Mouse (Mus musculus): ENCODE data around the gene Podn. TPM values are rescaled to one million over a fixed set of nuclear protein-coding genes. Genes with fewer than 3 reads are reported as not detected.

The Podn gene
- total RNA-seq, 2 experiments from 2014 or later, result 14.4 to 14.8 TPM

DNA sequence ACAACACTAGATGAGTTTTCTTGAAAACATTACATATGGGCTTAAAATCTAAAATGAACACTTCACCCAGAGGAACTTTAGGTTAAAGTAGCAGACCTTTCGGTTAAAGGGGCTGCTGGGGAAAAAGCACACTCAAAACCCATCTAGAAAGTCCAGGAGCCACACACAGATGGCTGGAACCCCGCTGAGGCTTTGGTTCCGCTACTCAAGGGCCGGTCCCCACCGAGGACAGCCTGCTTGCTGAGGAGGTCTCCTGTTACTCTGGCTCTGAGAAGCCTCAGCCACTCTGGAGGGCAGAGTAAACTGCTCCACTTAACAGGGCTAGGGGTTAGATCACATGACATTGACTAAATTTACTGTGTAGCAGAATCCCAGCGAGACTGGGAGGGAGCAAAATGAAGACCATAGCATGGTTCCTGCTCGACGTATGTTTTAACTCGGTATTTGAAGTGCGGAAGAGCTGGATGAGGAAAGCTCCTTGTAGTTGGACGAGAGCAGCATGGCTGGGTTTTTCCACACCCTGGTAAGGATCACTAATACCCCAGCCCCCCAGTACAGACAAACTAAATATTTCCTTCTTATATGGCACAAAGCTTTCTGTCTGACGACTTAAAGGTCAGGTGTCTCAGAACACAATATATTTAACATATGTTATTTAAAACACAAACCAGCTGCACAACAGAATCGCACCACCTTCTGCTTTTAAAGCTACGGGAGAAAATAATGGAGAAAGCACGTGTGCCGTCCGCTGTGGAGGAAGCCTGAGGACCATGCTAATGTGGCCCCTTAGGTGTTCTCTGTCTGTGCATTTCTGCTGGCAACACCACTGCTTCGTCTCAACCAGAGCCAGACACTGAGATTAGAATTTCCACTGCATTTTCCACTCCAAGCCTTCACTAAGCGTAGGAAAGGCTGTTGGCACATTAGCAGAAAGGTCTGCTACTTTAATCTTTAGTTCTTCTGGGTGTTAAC is 50.8 kb downstream of the Podn start:
- no peak for DNase-seq (ENCODE audit: low spot score in 2 of 2)

DNA sequence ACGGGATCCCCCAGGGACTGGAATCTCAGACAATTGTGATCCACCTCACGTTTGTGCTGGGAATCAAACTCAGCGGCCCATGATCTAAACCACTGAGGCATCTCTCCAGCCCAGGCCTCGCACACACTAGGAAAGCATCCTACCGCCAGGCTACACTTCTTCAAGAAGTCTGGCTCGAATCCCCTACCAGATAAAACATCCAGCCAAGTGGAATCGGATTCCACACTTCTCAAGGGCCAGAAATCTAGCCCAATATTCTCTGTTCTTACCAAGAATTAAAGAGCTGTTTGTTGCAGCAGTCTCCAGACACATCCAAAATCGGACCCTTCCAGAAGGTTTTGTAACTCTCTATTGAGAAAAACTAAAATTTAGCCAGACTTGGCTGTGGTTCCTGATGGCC is 59.2 kb downstream of the Podn start:
- no peak for DNase-seq (ENCODE audit: low spot score in 2 of 2)

DNA sequence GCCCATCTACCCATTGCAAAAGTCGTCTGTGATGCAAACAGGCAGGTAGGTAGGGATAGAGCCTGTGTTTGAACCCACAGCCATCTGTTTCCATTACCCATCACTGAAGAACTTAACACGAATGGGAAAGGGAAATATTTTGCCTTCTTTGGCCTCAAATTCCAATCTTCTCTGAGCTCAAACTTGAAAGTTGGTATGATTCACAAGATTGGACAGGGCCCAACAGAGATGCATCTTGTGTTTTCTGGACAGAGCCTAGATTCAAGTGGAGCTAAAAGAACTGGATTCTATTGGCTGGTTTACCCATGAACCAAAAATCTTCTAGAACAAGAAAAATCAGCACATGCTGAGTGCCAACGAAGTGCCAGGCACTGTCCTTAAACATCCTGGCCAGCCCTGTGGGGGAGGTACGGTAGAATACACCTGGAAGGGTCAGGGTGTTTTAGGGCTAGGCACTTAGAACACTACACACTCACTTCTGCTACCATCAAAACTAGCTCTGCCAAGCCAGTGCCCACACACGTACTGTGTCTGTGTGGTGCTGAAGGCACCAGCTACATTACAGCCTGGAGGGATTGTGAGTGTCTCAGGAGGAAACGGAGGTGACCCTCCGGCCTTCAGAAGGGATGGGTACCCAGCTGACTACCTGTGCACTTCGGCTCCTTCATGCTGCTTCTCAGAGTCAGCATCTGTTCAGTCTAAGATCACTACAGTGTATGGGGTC is 63.0 kb downstream of the Podn start:
- DNase-seq (ENCODE audit: low spot score in 2 of 2), result no peak

DNA sequence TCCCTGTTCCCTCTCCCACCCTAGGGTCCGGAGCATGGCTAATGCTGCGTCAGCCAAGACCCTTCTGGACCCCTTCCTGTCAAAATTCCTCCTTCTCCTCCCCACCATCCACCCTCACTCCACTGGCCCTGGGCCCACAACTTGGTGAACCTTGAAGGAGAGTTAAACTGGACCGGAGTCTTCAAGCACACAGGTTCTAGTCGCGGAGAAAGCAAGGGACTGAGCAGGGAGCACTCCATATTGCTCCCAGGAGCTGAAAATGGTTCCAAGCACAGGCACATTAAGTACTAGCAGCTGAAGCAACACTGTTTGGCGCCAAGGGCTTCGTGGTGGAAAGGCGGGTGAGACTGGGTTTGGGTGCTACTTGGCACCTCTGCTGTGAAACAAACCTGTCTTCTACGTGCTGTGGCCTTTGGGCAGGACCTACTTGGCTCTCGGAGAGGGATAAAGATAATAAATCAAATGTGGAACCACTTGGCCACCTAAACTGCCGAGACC is 63.8 kb downstream of the Podn start:
- DNase-seq (ENCODE audit: low spot score in 2 of 2), result no peak

DNA sequence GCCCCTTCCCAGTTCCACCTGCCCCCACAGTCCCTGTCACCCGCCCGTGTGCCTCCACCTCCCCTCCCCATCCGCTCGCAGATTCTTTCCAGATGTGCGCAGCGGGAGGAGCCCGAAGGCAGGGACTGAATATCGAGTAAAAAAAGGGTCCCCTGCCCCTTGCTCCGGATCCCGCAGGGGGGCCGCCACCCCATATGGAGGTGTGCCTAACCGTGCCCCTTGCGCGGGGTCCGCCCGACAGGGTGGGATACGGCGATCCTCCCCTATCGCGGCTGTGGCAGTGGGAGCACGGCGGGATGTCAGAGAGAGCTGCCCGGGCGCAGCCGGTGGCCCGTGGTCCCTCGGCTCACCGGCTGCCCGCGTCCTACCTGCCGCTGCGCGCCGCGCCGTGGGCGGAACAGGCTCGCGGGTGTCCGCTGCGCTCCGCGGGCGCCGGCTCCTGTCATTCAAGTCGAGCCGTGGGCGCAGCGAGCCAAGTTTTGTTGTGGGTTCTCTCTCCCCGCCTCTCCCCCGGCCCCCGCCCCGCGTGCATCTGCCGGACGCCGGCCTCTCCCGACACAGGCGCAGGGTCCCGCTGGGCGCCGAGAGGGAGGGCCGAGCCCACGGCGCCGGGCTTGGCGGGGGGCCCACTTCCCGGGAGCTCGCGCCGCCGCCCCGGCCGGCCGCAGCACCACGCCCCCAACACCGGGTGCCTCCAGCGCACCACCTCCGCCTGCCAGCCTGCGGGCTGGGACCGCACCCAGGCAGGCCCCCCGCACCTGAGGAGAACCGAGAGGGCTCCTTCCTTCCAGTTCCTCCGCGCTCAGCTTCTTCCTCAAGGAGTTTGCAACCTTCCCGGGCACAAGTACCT is 64.5 kb downstream of the Podn start:
- DNase-seq (ENCODE audit: low spot score in 2 of 2), result peak in 1 of 2 experiments; percentile 59

DNA sequence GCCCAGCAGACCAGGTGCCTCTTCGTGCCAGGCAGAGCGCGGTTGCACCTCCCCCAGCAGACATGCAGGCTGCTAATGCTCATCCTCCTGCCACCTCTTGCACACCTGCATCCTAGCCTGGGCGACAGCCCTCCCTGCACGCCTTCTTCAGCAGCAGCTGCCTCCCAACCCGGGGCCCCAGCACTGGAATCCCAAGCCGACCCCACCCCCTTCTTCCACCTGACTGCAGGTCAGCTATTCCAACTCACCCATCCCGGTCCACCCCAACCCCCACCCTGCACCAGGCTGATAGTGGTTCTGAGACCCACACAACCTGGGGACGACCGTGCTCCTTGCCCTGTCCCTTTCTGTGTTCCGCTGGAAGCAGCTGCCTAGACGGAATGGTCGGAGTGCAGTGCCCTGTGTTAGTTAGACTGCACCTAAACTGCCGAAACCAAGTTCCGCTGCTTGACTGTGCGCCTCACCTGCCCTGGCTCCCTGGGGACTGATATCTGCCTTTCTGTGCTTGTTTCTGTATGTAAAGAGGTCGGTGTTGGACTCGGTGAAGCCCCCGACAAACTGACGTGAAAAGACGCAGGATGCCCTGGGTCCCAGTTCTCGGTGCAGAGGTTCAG is 65.2 kb downstream of the Podn start:
- no peak for DNase-seq (ENCODE audit: low spot score in 2 of 2)

DNA sequence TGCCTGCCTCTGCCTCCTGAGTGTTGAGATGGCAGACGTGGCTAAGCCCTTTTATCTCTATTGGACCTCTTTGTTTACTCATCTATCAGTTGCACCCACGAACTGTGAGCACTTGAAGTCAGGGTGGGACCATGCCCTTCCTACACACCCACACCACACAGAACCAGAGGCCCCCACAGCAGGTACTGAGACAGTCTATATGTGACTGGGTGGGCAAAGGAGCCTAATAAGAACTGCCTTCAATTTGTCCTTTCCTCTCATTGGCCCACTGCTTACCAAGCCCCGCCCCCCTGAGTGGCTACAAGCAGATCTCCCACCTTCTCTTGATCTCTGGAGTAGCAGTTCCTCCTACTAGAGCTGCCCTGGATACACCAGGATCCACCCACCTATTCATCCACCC is 70.1 kb downstream of the Podn start:
- no peak for DNase-seq (ENCODE audit: low spot score in 2 of 2)

DNA sequence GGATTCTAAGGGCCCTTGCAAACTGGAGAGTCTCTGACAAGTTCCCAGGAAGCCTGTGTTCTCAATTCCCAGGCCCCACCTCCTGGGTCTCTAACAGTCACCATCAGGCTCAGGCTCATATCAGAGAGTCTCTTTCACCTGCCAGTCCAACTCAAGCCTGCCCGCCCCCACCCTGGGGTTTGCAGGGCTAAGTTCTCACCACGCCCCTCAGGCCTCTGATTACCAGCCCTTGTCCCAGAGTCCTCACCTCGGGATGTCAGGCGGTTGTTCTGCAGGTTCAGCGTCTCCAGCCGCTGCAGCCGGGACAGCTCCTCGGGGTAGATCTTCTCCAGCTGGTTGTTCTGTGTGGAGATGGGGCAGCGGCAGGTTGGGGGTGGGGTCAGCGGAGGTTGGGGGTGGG is 71.0 kb downstream of the Podn start:
- no peak for DNase-seq (ENCODE audit: low spot score in 2 of 2)

DNA sequence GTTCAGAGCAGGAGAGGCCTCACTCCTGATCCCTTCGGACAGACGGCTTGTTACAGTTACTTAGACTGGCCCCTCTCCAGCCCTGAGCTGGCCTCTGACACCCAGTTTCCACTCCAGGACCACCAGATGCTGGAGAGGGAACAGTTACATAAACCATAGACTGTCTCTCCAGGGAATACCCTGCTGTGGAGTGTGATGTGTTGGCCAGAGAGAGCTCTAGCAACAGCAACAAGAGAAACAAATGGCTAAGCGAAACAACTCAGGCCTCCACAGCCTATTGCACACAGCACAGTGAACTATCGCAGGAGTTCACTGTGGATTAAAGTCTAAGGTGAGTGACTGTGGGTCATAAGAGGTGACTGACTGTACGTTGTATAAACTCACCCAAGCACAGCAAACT is 71.6 kb downstream of the Podn start:
- DNase-seq (ENCODE audit: low spot score in 2 of 2), result no peak

DNA sequence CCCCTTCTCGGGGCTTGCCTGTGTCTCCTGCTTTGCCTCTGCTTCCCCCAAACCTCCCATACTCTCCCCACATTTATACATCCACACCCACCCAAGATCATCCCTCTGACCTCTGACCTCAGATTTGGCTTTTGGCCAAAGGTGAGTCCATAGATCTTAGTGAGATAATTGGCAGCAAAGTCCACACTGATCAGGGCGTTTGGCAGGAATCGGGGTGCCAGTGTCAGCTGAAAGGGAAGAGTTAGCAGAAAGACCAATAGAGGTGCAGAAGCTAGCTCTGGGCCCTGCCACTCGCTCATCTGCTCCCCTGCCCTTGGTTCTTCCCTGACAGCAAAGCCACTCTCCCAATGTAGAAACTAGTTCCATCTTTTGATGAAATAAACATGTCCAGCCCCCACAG is 73.1 kb downstream of the Podn start:
- DNase-seq (ENCODE audit: low spot score in 2 of 2), result no peak

DNA sequence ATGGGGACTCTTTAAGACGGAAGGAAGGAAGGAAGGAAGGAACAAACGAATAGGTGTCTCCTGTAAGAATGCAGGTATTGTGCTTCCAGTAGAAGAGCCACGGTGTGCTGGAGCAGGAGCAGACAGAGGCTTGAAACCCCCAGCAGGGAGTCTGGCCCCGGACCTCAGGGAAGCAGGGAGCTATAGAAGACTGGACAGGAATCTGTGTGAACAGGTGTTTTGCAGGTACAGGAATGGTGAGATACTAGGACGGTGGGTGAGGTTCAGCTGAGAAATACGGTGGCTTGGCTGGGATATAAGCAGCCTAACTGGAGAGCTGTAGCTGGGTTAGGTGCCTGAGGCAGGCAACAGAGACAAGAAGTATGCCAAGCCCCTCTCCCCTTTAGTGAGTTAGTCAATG is 76.1 kb downstream of the Podn start:
- DNase-seq (ENCODE audit: low spot score in 2 of 2), result no peak

DNA sequence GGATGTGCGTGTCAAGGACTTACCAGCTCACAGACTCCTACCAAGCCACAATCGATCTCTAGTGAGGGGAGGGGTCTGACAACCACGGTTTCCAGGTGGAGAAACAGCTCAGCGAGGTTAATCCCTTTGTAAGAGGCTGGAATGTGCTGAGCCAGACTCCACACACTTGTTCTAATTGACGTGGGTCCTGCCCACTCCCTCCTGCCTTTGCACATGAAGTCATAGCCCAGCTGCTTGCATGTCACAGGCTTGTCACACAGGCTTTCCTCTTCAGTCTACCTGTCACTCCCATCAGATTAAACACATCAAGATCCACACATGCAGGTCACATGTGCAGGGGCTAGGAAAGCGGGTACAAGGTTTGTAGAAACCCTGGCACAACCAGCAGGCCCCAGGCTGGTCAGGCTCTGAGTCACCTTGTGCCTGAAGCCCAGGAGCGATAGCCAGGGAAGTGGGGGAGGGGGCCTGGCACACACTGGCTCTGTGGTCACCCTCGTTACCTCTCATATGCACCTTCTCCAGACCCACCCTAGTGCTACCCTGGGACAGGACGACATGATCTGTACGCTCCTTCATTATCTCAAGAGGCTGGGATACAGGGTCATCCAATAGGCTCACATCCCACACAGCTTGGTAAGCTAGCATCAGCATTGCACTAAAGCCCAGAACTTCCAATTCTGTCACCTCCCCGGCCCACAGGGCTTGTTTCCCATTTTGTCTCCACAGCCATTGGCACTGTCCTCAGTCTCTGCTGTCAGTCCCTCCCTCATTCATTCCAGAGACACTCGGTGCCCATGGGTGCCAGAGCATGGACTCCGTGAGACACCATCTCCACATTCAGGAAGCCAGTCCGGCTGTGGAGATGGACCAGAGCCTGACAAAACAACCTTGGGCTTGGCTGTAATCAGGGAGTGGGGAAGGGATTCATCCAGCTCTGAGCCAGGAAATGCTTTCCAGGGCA is 77.0 kb downstream of the Podn start:
- DNase-seq (ENCODE audit: low spot score in 2 of 2), result no peak

DNA sequence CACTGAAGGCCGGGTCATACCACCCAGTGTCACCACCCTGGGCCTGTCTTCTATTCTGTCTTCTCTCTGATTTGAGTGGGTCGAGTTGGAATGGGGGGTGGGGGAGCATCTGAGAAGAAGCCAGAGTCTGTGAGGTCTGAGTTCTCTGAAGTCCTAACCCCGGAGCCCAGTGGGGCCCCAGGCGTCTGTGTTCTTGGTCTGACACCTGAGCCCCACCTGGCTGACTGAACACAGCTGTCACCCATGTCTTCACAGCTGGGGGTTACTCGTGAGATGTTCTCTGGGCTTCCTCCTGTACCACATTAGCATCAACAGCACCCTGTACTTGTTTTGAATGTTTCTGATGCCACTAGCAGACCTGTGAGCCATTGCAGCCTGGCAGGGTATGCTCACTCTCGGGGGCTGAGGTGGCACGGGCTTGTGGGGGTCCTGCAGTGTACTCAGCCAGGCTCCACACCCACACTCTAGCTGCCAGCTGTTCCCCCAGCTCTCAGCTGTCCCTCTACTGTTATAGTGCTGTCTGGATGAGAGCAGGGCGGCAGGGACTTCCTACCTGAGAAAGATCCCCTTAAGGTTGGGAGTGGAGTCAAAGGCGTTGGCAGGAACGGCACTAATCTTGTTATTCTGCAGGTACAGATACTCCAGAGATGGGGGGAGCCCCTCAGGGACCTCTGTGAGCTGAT is 77.9 kb downstream of the Podn start:
- DNase-seq (ENCODE audit: low spot score in 2 of 2), result no peak

DNA sequence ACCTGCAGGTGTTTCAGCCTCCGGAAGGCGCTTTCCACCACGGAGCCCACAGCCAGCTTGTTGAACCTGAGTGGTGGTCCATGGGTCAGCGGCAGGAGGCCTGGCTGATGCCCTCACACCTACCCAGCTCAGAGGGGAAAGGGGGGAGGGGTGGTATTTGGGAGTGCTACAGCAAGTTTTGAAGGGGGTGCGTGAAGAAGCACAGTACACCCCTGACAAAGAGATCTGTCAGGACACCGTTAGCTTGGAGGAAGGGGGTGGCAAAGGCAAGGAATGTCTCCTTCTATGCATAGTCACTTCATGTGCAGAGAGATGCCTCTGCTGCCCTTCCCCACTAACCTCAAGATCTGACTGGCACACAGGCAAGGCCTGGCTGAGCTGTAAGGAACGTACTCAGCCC is 78.4 kb downstream of the Podn start:
- DNase-seq (ENCODE audit: low spot score in 2 of 2), result no peak

DNA sequence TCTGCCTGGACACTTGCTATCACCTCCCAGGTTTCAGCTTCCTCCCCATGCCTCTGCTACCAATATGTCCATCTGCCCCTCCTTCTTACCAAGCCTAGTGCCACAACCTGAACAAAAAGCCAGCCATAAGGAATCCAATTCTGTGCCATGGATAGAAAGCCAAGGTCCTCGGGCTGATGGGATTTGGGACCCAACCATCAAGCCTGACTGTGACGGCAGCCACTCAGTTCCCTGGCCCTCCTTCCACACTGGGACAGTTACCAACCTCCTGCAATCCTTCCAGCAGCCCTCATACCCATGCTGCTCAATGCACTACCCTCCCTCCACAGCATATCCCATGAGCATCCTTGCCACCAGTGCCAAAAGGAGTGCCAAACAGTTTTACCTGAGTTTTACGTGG is 79.9 kb downstream of the Podn start:
- DNase-seq (ENCODE audit: low spot score in 2 of 2), result no peak

DNA sequence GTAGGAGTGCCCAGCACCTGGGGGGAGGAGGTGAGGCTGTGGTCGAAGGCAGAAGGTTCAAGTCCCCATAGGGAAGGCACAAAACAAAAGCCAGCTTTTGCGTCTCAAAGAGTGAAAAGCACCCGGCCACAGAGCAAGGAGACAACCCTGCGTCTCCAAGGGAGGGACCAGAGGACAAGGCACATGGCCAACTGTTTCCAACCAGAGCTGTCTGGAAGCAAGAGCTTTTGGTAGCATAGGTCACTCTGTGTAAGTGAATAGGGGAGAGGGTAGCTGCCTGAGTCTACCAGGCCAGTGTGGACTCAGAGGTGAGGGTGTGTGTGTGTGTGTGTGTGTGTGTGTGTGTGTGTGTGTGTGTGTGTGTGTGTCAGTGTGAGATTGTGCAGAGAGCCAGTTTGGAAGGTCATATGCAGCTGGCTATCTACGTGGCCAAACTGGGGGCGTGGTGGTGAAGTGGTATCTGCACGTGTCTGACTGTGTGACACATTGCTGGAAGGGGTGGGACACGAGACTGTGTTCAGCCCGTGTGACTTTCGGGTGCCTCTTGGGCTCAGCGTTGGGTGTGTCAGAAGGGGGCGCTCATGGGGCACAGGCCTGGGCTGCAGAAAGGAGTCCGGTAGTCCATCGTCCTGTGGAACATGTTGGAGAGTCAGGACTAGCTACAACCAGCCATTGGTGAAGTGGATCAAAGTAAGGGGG is 81.0 kb downstream of the Podn start:
- DNase-seq (ENCODE audit: low spot score in 2 of 2), result no peak

DNA sequence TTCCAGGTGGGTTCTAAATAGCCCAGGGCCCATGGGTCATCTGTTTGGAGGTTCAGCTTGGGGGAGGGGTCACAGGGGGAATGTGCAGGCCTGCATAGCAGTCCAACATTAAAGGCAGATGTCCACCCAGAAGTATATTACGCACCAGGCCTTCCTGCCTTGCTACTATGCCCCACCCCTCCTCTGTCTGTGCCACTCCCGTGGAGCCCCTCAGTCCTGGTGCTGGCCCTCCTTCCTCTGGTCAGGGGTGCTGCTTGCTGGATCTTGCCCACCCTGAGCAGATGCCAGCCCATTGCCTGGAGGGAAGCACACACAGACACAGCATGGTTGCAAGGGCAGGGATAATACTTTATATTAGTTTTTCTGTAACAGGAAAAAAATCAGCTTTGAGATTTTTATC is 81.8 kb downstream of the Podn start:
- no peak for DNase-seq (ENCODE audit: low spot score in 2 of 2)

DNA sequence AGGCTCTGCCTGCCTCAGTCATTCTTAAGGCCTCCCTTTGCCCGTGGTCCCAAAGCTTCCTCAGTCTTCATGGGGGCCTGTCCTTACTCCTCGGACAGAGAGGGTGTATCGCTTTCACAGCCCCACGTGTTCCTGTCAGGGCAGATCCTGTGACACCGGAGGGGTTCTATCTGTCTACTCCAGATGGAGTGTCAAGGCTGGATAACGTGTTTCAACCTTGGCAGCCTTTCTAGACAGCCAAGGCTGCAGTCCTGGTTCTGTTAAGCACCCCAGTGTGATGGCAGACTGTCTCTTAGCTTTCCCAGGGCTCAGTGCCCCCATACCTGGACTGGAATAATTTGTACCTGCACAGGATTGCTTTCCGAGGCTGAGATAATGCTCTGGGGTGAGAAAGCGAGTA is 87.7 kb downstream of the Podn start:
- DNase-seq (ENCODE audit: low spot score in 2 of 2), result no peak
